Mouse (Mus musculus) lung, postnatal 0 days (tissue): Measurements from ENCODE around the gene Rab7b.

Experiments used
- CTCF ChIP-seq: IDR thresholded peaks from 2 replicates; pipeline ENCODE4 v1.5.1; 2016; ENCODE audit warnings: antibody characterized with exemption, mild to moderate bottlenecking
- EP300 ChIP-seq: IDR thresholded peaks from 2 replicates; pipeline ENCODE4 v1.6.1; 2016; ENCODE audit warnings: antibody characterized with exemption, mild to moderate bottlenecking, control low read depth

DNA sequence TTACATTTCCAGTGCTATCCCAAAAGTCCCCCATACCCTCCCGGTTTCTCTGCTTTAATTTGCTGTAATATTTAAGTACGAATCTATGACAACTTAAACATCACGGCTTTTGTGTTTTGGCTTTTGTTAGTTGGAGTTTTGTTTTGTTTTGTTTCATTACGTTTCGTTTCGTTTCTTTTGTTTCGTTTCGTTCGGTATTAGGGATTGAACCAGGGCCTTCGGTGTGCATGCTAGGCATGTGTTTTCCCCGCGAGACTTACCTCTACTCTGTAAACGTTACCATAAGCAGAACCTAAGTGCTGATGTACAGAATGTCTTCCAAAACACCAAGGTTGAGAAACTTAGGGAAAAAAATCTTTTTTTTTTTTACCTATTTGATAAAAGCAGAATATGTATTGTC, 46.9 kb upstream of the Rab7b start:
- TF ChIP-seq CTCF (no peak), EP300 (no peak)
